Mouse (Mus musculus) urinary bladder, adult 2 months (tissue): ENCODE measurements at regions not wholly inside any gene's neighbourhood (a gene's known extent, or its start where the extent isn't known, plus 50 kb on each side); places are given as distances from the start of the nearest gene placed in this dataset.
"Not testable (repeated sequence)": the region's sequence is repeated elsewhere in the genome, so short reads cannot be mapped to it uniquely, and the experiment has no call there.

ENCODE experiments used
- DNase-seq: peaks from one replicate; pipeline ENCODE4 v3.0.0; 2022; ENCODE audit warnings: low spot score

- DNase-seq, result no peak
Measured at GRCm38 (mm10) chr12:107156791-107157428, 331.5 kb upstream of the 3110018I06Rik start.

- no peak for DNase-seq
Measured at GRCm38 (mm10) chr12:107159126-107159525, 329.3 kb upstream of the 3110018I06Rik start.

GRCm38 (mm10) chr12:107160137-107160536 lies 328.3 kb upstream of the 3110018I06Rik start:
- no peak for DNase-seq

- DNase-seq, result no peak
Measured at GRCm38 (mm10) chr12:107160628-107161027, 327.8 kb upstream of the 3110018I06Rik start.

- no peak for DNase-seq
Measured at GRCm38 (mm10) chr12:107170926-107171325, 317.5 kb upstream of the 3110018I06Rik start.

GRCm38 (mm10) chr12:107171676-107172075 lies 316.8 kb upstream of the 3110018I06Rik start:
- no peak for DNase-seq

GRCm38 (mm10) chr12:107178676-107179075 lies 309.8 kb upstream of the 3110018I06Rik start:
- DNase-seq, result no peak

GRCm38 (mm10) chr12:107180501-107180900 lies 307.9 kb upstream of the 3110018I06Rik start:
- no peak for DNase-seq

- no peak for DNase-seq
Measured at GRCm38 (mm10) chr12:107181291-107181690, 307.1 kb upstream of the 3110018I06Rik start.

- DNase-seq, result no peak
Measured at GRCm38 (mm10) chr12:107182091-107182655, 306.3 kb upstream of the 3110018I06Rik start.

- DNase-seq, result no peak
Measured at GRCm38 (mm10) chr12:107183283-107183682, 305.1 kb upstream of the 3110018I06Rik start.

- DNase-seq, result no peak
Measured at GRCm38 (mm10) chr12:107184426-107184825, 304.0 kb upstream of the 3110018I06Rik start.

- no peak for DNase-seq
Measured at GRCm38 (mm10) chr12:107186361-107186760, 302.1 kb upstream of the 3110018I06Rik start.

- DNase-seq, result no peak
Measured at GRCm38 (mm10) chr12:107188055-107188454, 300.4 kb upstream of the 3110018I06Rik start.

GRCm38 (mm10) chr12:107198389-107199018 lies 289.9 kb upstream of the 3110018I06Rik start:
- DNase-seq, result no peak

- no peak for DNase-seq
Measured at GRCm38 (mm10) chr12:107200903-107201302, 287.5 kb upstream of the 3110018I06Rik start.

GRCm38 (mm10) chr12:107208826-107209225 lies 279.6 kb upstream of the 3110018I06Rik start:
- not testable (repeated sequence) for DNase-seq

- DNase-seq, result no peak
Measured at GRCm38 (mm10) chr12:107212826-107213225, 275.6 kb upstream of the 3110018I06Rik start.

- DNase-seq, result no peak
Measured at GRCm38 (mm10) chr12:107216119-107216518, 272.3 kb upstream of the 3110018I06Rik start.

GRCm38 (mm10) chr12:107221276-107221970 lies 267.0 kb upstream of the 3110018I06Rik start:
- no peak for DNase-seq

GRCm38 (mm10) chr12:107222106-107222505 lies 266.3 kb upstream of the 3110018I06Rik start:
- DNase-seq, result no peak

GRCm38 (mm10) chr12:107230097-107230496 lies 258.3 kb upstream of the 3110018I06Rik start:
- DNase-seq, result no peak

GRCm38 (mm10) chr12:107231629-107232028 lies 256.8 kb upstream of the 3110018I06Rik start:
- no peak for DNase-seq
